Mouse (Mus musculus) CH12.LX (cell line): ENCODE measurements at regions not wholly inside any gene's neighbourhood (a gene's known extent, or its start where the extent isn't known, plus 50 kb on each side); places are given as distances from the start of the nearest gene placed in this dataset.

Experiments used
- DNase-seq: peaks from one replicate; pipeline ENCODE4 v3.0.0-alpha.2; 2013; ENCODE audit errors: extremely low read depth
- H3K27ac ChIP-seq: 2 replicates; pipeline ENCODE4 v1.5.1; 2012; ENCODE audit warnings: low read depth, mild to moderate bottlenecking, control low read depth, moderate library complexity; ENCODE audit not compliant: insufficient read depth
- H3K27me3 ChIP-seq: replicated peaks from 2 replicates; pipeline ENCODE3; 2012; ENCODE audit warnings: inconsistent platforms
- H3K36me3 ChIP-seq, 2 experiments: replicated peaks in 1 of 2; 2 replicates each; pipeline versions ENCODE3 to v1.6.1; 2012; ENCODE audit warnings: inconsistent platforms in 1 of 2, low read length in 1 of 2, mild to moderate bottlenecking in 1 of 2, mixed read lengths in 1 of 2, moderate library complexity in 1 of 2; ENCODE audit not compliant: control insufficient read depth in 1 of 2, insufficient read depth in 1 of 2
- H3K4me1 ChIP-seq, 2 experiments: 2 replicates each; pipeline ENCODE4 v1.6.1; 2012; ENCODE audit warnings: inconsistent platforms in 1 of 2, moderate library complexity in 1 of 2; ENCODE audit not compliant: insufficient read depth in 2 of 2, control insufficient read depth in 1 of 2
- H3K4me2 ChIP-seq: 2 replicates; pipeline ENCODE4 v1.6.1; 2012; ENCODE audit warnings: low read depth, mild to moderate bottlenecking, control low read depth; ENCODE audit not compliant: poor library complexity, insufficient read depth, severe bottlenecking
- H3K4me3 ChIP-seq, 3 experiments: fragments of 150-350 bp in 1 of 3; sonication (generic) in 1 of 3; replicated peaks in 1 of 3; 2 replicates each; pipeline versions ENCODE3 to v1.5.1; 2011 to 2012; ENCODE audit warnings: low read depth in 2 of 3, low read length in 2 of 3, mild to moderate bottlenecking in 2 of 3, moderate library complexity in 2 of 3, control low read depth in 1 of 3, improper control_type of control experiment in 1 of 3, inconsistent platforms in 1 of 3, mixed read lengths in 1 of 3; ENCODE audit not compliant: poor library complexity in 1 of 3
- H3K79me2 ChIP-seq: replicated peaks from 2 replicates; pipeline ENCODE4 v1.6.1; 2012; ENCODE audit warnings: mild to moderate bottlenecking, moderate library complexity; ENCODE audit not compliant: control insufficient read depth, poor library complexity, insufficient read depth, severe bottlenecking; ENCODE audit errors: extremely low read depth
- H3K9ac ChIP-seq: 2 replicates; pipeline ENCODE4 v1.6.1; 2012; ENCODE audit warnings: low read depth, mild to moderate bottlenecking, control low read depth, moderate library complexity; ENCODE audit not compliant: insufficient read depth
- H3K9me3 ChIP-seq: replicated peaks from 2 replicates; pipeline ENCODE3; 2012; ENCODE audit warnings: low read length, inconsistent platforms, mixed read lengths
- BHLHE40 ChIP-seq: IDR thresholded peaks from 2 replicates; pipeline ENCODE4 v1.6.1; 2011; ENCODE audit warnings: mild to moderate bottlenecking, low read depth, low read length, improper control_type of control experiment
- CHD1 ChIP-seq: IDR thresholded peaks from 2 replicates; pipeline ENCODE4 v1.6.1; 2012; ENCODE audit warnings: low read depth, low read length, improper control_type of control experiment, inconsistent platforms
- CTCF ChIP-seq, 2 experiments: IDR thresholded peaks in 1 of 2; conservative IDR thresholded peaks in 1 of 2; 2 replicates each; pipeline ENCODE4 v1.5.1; 2011 to 2012; ENCODE audit warnings: low read depth in 2 of 2, low read length in 2 of 2, improper control_type of control experiment in 1 of 2, inconsistent platforms in 1 of 2, mild to moderate bottlenecking in 1 of 2, moderate library complexity in 1 of 2
- E2F4 ChIP-seq: IDR thresholded peaks from 2 replicates; pipeline ENCODE4 v1.6.1; 2011; ENCODE audit warnings: low read depth, low read length, improper control_type of control experiment; ENCODE audit not compliant: insufficient replicate concordance
- EP300 ChIP-seq: IDR thresholded peaks from 2 replicates; pipeline ENCODE4 v1.6.1; 2011; ENCODE audit warnings: low read length, improper control_type of control experiment
- GABPA ChIP-seq: IDR thresholded peaks from 2 replicates; pipeline ENCODE4 v1.6.1; 2012; ENCODE audit warnings: low read depth, low read length, improper control_type of control experiment, inconsistent platforms; ENCODE audit not compliant: insufficient replicate concordance
- HCFC1 ChIP-seq: IDR thresholded peaks from 2 replicates; pipeline ENCODE4 v1.6.1; 2012; ENCODE audit warnings: low read depth, mild to moderate bottlenecking, inconsistent platforms, low read length, improper control_type of control experiment
- IRF4 ChIP-seq: IDR thresholded peaks from 2 replicates; pipeline ENCODE4 v1.6.1; 2014; ENCODE audit warnings: low read depth, mild to moderate bottlenecking, inconsistent platforms, low read length, improper control_type of control experiment
- JUN ChIP-seq: IDR thresholded peaks from 2 replicates; pipeline ENCODE4 v1.6.1; 2011; ENCODE audit warnings: low read depth, mild to moderate bottlenecking, low read length, improper control_type of control experiment, moderate library complexity; ENCODE audit not compliant: insufficient read depth
- JUND ChIP-seq: conservative IDR thresholded peaks from 2 replicates; pipeline ENCODE4 v1.6.1; 2011; ENCODE audit warnings: low read depth, low read length, improper control_type of control experiment
- KAT2A ChIP-seq: IDR thresholded peaks from 2 replicates; pipeline ENCODE4 v1.6.1; 2012; ENCODE audit warnings: low read length, improper control_type of control experiment, inconsistent platforms; ENCODE audit not compliant: insufficient replicate concordance
- MAX ChIP-seq: IDR thresholded peaks from 2 replicates; pipeline ENCODE4 v1.6.1; 2011; ENCODE audit warnings: low read length, improper control_type of control experiment
- MEF2A ChIP-seq: IDR thresholded peaks from 2 replicates; pipeline ENCODE4 v1.6.1; 2014; ENCODE audit warnings: low read depth, mild to moderate bottlenecking, inconsistent platforms, low read length, improper control_type of control experiment, borderline replicate concordance
- MYC ChIP-seq: IDR thresholded peaks from 2 replicates; pipeline ENCODE4 v1.6.1; 2011; ENCODE audit warnings: low read depth, mild to moderate bottlenecking, improper control_type of control experiment, low read length
- NRF1 ChIP-seq: IDR thresholded peaks from 2 replicates; pipeline ENCODE4 v1.6.1; 2014; ENCODE audit warnings: low read depth, mild to moderate bottlenecking, inconsistent platforms, low read length, improper control_type of control experiment, moderate library complexity
- PAX5 ChIP-seq: IDR thresholded peaks from 2 replicates; pipeline ENCODE4 v1.6.1; 2012; ENCODE audit warnings: low read length, inconsistent platforms, mixed read lengths
- POLR2A ChIP-seq: IDR thresholded peaks from 2 replicates; pipeline ENCODE4 v1.6.1; 2011; ENCODE audit warnings: low read depth, mild to moderate bottlenecking, improper control_type of control experiment, low read length
- POLR2AphosphoS2 ChIP-seq: IDR thresholded peaks from 2 replicates; pipeline ENCODE4 v1.6.1; 2011; ENCODE audit warnings: low read depth, low read length, improper control_type of control experiment
- RAD21 ChIP-seq: IDR thresholded peaks from 2 replicates; pipeline ENCODE4 v1.6.1; 2011; ENCODE audit warnings: low read depth, mild to moderate bottlenecking, low read length, improper control_type of control experiment, moderate library complexity
- RCOR1 ChIP-seq: conservative IDR thresholded peaks from 2 replicates; pipeline ENCODE4 v1.6.1; 2012; ENCODE audit warnings: low read depth, mild to moderate bottlenecking, inconsistent platforms, low read length, improper control_type of control experiment
- SIN3A ChIP-seq: IDR thresholded peaks from 2 replicates; pipeline ENCODE4 v1.6.1; 2012; ENCODE audit warnings: low read length, improper control_type of control experiment, inconsistent platforms
- SMC3 ChIP-seq: IDR thresholded peaks from 2 replicates; pipeline ENCODE4 v1.6.1; 2011; ENCODE audit warnings: low read depth, low read length, improper control_type of control experiment
- TBP ChIP-seq: conservative IDR thresholded peaks from 2 replicates; pipeline ENCODE4 v1.6.1; 2011; ENCODE audit warnings: low read depth, low read length, improper control_type of control experiment
- UBTF ChIP-seq: IDR thresholded peaks from 2 replicates; pipeline ENCODE4 v1.6.1; 2012; ENCODE audit warnings: low read depth, mild to moderate bottlenecking, inconsistent platforms, low read length, improper control_type of control experiment, moderate library complexity
- USF1 ChIP-seq: IDR thresholded peaks from 2 replicates; pipeline ENCODE4 v1.6.1; 2014; ENCODE audit warnings: low read depth, mild to moderate bottlenecking, inconsistent platforms, low read length, improper control_type of control experiment
- USF2 ChIP-seq: conservative IDR thresholded peaks from 2 replicates; pipeline ENCODE4 v1.6.1; 2011; ENCODE audit warnings: low read depth, low read length, improper control_type of control experiment
- ZKSCAN1 ChIP-seq: IDR thresholded peaks from 2 replicates; pipeline ENCODE4 v1.6.1; 2012; ENCODE audit warnings: low read depth, inconsistent platforms, low read length, improper control_type of control experiment, borderline replicate concordance
- ZMIZ1 ChIP-seq: IDR thresholded peaks from 2 replicates; pipeline ENCODE4 v1.6.1; 2012; ENCODE audit warnings: low read depth, mild to moderate bottlenecking, inconsistent platforms, low read length, improper control_type of control experiment
- ZNF384 ChIP-seq: IDR thresholded peaks from 2 replicates; pipeline ENCODE4 v1.6.1; 2012; ENCODE audit warnings: low read depth, low read length, improper control_type of control experiment, inconsistent platforms
- dilution Hi-C: fragments of 300-500 bp; cut with MboI; formaldehyde crosslinking; loops from 2 replicates; pipeline ENCODE4 v1.14.3; 2020; ENCODE audit warnings: low sequenced_read_pairs; ENCODE audit not compliant: extremely low pct_unique_long_range_greater_than_20kb, extremely low pct_ligation_motif_present
- in situ Hi-C: fragments of 300-500 bp; cut with MboI; formaldehyde crosslinking; loops from 3 replicates; pipeline ENCODE4 v1.14.3; 2019; ENCODE audit warnings: low sequenced_read_pairs, low pct_ligation_motif_present, low pct_unique_long_range_greater_than_20kb, mixed read lengths

GRCm38 (mm10) chr4:105354097-105354496 is 196.9 kb downstream of the Plpp3 start:
- Histone ChIP-seq H3K27me3 (no peaks in the 10 kb centered on the region), H3K4me3 (no peak overlapping the region), H3K4me1 (no peaks in the 10 kb centered on the region), H3K27ac (no peak overlapping the region), H3K79me2 (no peaks in the 10 kb centered on the region), H3K9me3 (no peaks in the 10 kb centered on the region), H3K36me3 (no peaks in the 10 kb centered on the region), H3K4me2 (no peak overlapping the region), H3K9ac (no peak overlapping the region)
- no peak for DNase-seq
- TF ChIP-seq BHLHE40, result no peak
- no peak for TF ChIP-seq USF2
- TF ChIP-seq MEF2A, result no peak
- TF ChIP-seq SIN3A, result no peak
- TF ChIP-seq USF1, result no peak
- TF ChIP-seq E2F4, result no peak
- no peak for TF ChIP-seq ZKSCAN1
- TF ChIP-seq SMC3, result no peak
- no peak for TF ChIP-seq RCOR1
- no peak for TF ChIP-seq UBTF
- no peak for TF ChIP-seq MYC
- TF ChIP-seq POLR2A, result no peak
- no peak for TF ChIP-seq JUN
- no peak for TF ChIP-seq PAX5
- TF ChIP-seq TBP, result no peak
- no peak for TF ChIP-seq MAX
- TF ChIP-seq HCFC1, result no peak
- TF ChIP-seq EP300, result no peak
- no peak for TF ChIP-seq POLR2AphosphoS2
- dilution Hi-C loops (no loop called here), in situ Hi-C loops (no loop called here)

- Histone ChIP-seq H3K4me2 (no peak overlapping the region), H3K9ac (no peak overlapping the region), H3K4me1 (no peaks in the 10 kb centered on the region), H3K27ac (no peak overlapping the region), H3K9me3 (no peaks in the 10 kb centered on the region), H3K4me3 (no peak overlapping the region), H3K79me2 (no peaks in the 10 kb centered on the region), H3K27me3 (no peaks in the 10 kb centered on the region), H3K36me3 (no peaks in the 10 kb centered on the region)
- no peak for DNase-seq
- dilution Hi-C loops (no loop called here), in situ Hi-C loops (no loop called here)
- TF ChIP-seq MEF2A (no peak), NRF1 (no peak), CHD1 (no peak), ZMIZ1 (no peak), E2F4 (no peak), GABPA (no peak), ZNF384 (no peak), UBTF (no peak), IRF4 (no peak), PAX5 (no peak), HCFC1 (no peak), EP300 (no peak), BHLHE40 (no peak), RAD21 (no peak), MYC (no peak), CTCF (conservative IDR thresholded peaks at IDR 0.05 in 1 of 2, IDR thresholded peaks at IDR 0.05 in 1 of 2; ENCODE audit: low read depth in 2 of 2, low read length in 2 of 2) (no peak), KAT2A (no peak), JUND (no peak), ZKSCAN1 (no peak)
Observed at GRCm38 (mm10) chr4:105356616-105357015, 199.5 kb downstream of the Plpp3 start.
